7 mouse cellular contexts compared by ENCODE assay signal in genomic region chr14:55113975-55114645, GRCm38 (mm10). TPM values are rescaled to one million over a fixed set of nuclear protein-coding genes. Genes with fewer than 3 reads are reported as not detected.
DNase-seq lines count a peak whose midpoint lies in the region; ATAC-seq and TF ChIP-seq lines count a peak whose summit lies in the region.

No protein-coding gene starts in this region.

- DNase-seq in liver, adult 2 months (ENCODE audit: extremely low read depth, low read depth, low spot score): no peak
- DNase-seq in liver: no peak
- no peak for DNase-seq in brain, embryonic 14.5 days (ENCODE audit: low read depth)
- DNase-seq in embryonic facial prominence, embryonic 14.5 days (ENCODE audit: low spot score): no peak
- no peak for DNase-seq in kidney, postnatal 0 days (ENCODE audit: low spot score)

- H3K4me1 ChIP-seq in liver, adult 2 months (ENCODE audit: control insufficient read depth, insufficient read depth, low read length): no peaks in the 10 kb centered on the region
- H3K4me1 ChIP-seq in embryonic facial prominence, embryonic 14.5 days (ENCODE audit: control insufficient read depth, insufficient read depth, low read length): peaks cover 12% of the 10 kb centered on the region
- peaks cover 16% of the 10 kb centered on the region; the same call in 1 of the 2 replicates for H3K4me1 ChIP-seq in kidney, postnatal 0 days (replicated peaks; ENCODE audit: insufficient read depth, low read length)
- peaks cover 58% of the 10 kb centered on the region for H3K4me1 ChIP-seq in midbrain, embryonic 16.5 days (ENCODE audit: control insufficient read depth, insufficient read depth, low read length)

- no peak overlapping the region for H3K27ac ChIP-seq in liver, adult 2 months (replicated peaks; ENCODE audit: insufficient read depth, low read depth, low read length)
- no peak overlapping the region for H3K27ac ChIP-seq in embryonic facial prominence, embryonic 14.5 days (replicated peaks; ENCODE audit: low read depth, low read length)
- no peak overlapping the region for H3K27ac ChIP-seq in kidney, postnatal 0 days
- peak overlapping the region; percentile 95 for H3K27ac ChIP-seq in midbrain, embryonic 16.5 days (ENCODE audit: low read length)

- peaks cover 24% of the 10 kb centered on the region for H3K27me3 ChIP-seq in liver, adult 2 months (ENCODE audit: control insufficient read depth, insufficient read depth, low read length)
- H3K27me3 ChIP-seq in embryonic facial prominence, embryonic 14.5 days (replicated peaks; ENCODE audit: control insufficient read depth, insufficient read depth, low read length): peaks cover 35% of the 10 kb centered on the region
- H3K27me3 ChIP-seq in kidney, postnatal 0 days (ENCODE audit: insufficient read depth, low read length): peaks cover 34% of the 10 kb centered on the region
- no peaks in the 10 kb centered on the region for H3K27me3 ChIP-seq in midbrain, embryonic 16.5 days (ENCODE audit: control insufficient read depth, insufficient read depth, low read depth, low read length)

- peak; percentile 58 for TF ChIP-seq CTCF in liver, adult 2 months (IDR thresholded peaks at IDR 0.05; ENCODE audit: low read depth, low read length)
- TF ChIP-seq CTCF in brain, embryonic 14.5 days (IDR thresholded peaks at IDR 0.05; ENCODE audit: borderline replicate concordance, extremely low read depth, insufficient read depth, insufficient read length): peak; percentile 37; the same call in 1 of the 2 replicates
- peak; percentile 57 for TF ChIP-seq CTCF in kidney, postnatal 0 days (IDR thresholded peaks at IDR 0.05; ENCODE audit: low read depth)

- no peaks in the 10 kb centered on the region for H3K9me3 ChIP-seq in embryonic facial prominence, embryonic 14.5 days (ENCODE audit: control insufficient read depth, low read length)
- no peaks in the 10 kb centered on the region for H3K9me3 ChIP-seq in kidney, postnatal 0 days (replicated peaks; ENCODE audit: low read length)
- H3K9me3 ChIP-seq in midbrain, embryonic 16.5 days (replicated peaks; ENCODE audit: control insufficient read depth, low read length, poor library complexity, severe bottlenecking): no peaks in the 10 kb centered on the region

- no peaks in the 10 kb centered on the region for H3K79me2 ChIP-seq in liver, adult 2 months (ENCODE audit: control insufficient read depth, insufficient read depth, low read length)

- no peak for TF ChIP-seq POLR2A in liver, adult 2 months (IDR thresholded peaks at IDR 0.05; ENCODE audit: extremely low read depth, insufficient read depth, low read length)
- TF ChIP-seq POLR2A in brain, embryonic 14.5 days (IDR thresholded peaks at IDR 0.05; ENCODE audit: borderline replicate concordance, extremely low read depth, insufficient read depth, insufficient read length, poor library complexity, severe bottlenecking): no peak

- H3K4me2 ChIP-seq in embryonic facial prominence, embryonic 14.5 days (ENCODE audit: low read depth, low read length): peak overlapping the region; percentile 97
- H3K4me2 ChIP-seq in kidney, postnatal 0 days (ENCODE audit: low read length): peak overlapping the region; percentile 99
- H3K4me2 ChIP-seq in midbrain, embryonic 16.5 days (ENCODE audit: low read length): peak overlapping the region; percentile 66

- ATAC-seq in embryonic facial prominence, embryonic 14.5 days (ENCODE audit: low read depth): no peak
- 0 out of 2 replicates have a peak, but pooled peaks have one; percentile 3 for ATAC-seq in kidney, postnatal 0 days (replicated peaks; ENCODE audit: low FRiP score, low read depth)
- ATAC-seq in midbrain, embryonic 16.5 days: no peak
- ATAC-seq in inflammation-experienced regulatory T-cells, adult 6 months: no peak

- 10% methylated on average over 26 of the region's 26 CpGs for WGBS in liver, adult 2 months
- 17% methylated on average over 13 of the region's 26 CpGs for WGBS in embryonic facial prominence, embryonic 14.5 days
- 16% methylated on average over 26 of the region's 26 CpGs for WGBS in kidney, postnatal 0 days
- WGBS in midbrain, embryonic 16.5 days: 12% methylated on average over 26 of the region's 26 CpGs

- H3K36me3 ChIP-seq in liver, adult 2 months (ENCODE audit: control insufficient read depth, insufficient read depth, low read length): no peaks in the 10 kb centered on the region
- H3K36me3 ChIP-seq in embryonic facial prominence, embryonic 14.5 days (ENCODE audit: control insufficient read depth, insufficient read depth, low read length): no peaks in the 10 kb centered on the region
- no peaks in the 10 kb centered on the region for H3K36me3 ChIP-seq in kidney, postnatal 0 days (ENCODE audit: insufficient read depth, low read length)
- H3K36me3 ChIP-seq in midbrain, embryonic 16.5 days (ENCODE audit: control insufficient read depth, insufficient read depth, low read length): peaks cover 7% of the 10 kb centered on the region

- H3K9ac ChIP-seq in liver, adult 2 months (ENCODE audit: low read depth, low read length): no peak overlapping the region
- peak overlapping the region; percentile 77 for H3K9ac ChIP-seq in embryonic facial prominence, embryonic 14.5 days (ENCODE audit: low read depth, low read length)
- no peak overlapping the region for H3K9ac ChIP-seq in kidney, postnatal 0 days (ENCODE audit: low read depth, low read length)
- H3K9ac ChIP-seq in midbrain, embryonic 16.5 days (ENCODE audit: low read depth, low read length): peak overlapping the region; percentile 98

- no peak overlapping the region for H3K4me3 ChIP-seq in liver, adult 2 months (ENCODE audit: insufficient read depth, low read depth, low read length)
- peak overlapping the region; percentile 62 for H3K4me3 ChIP-seq in embryonic facial prominence, embryonic 14.5 days (ENCODE audit: low read depth, low read length)
- H3K4me3 ChIP-seq in kidney, postnatal 0 days (replicated peaks; ENCODE audit: low read depth, low read length): peak overlapping the region; percentile 54; the same call in 1 of the 2 replicates
- peak overlapping the region; percentile 90 for H3K4me3 ChIP-seq in midbrain, embryonic 16.5 days (ENCODE audit: low read depth, low read length)

RNA-seq across cellular contexts. Expression of gene Jph4, which starts 2.6 kb away (rescaled TPM):
- total RNA-seq in liver, adult 2 months (2014; rRNA removed): not detected in 2 replicates
- polyA plus RNA-seq in liver, adult 2 months (2012; rRNA removed): not detected in 2 replicates
- polyA plus RNA-seq in brain, embryonic 14.5 days (2012; rRNA removed): 147 and 155 TPM in 2 replicates
- 3.0 and 3.8 TPM in 2 replicates for polyA plus RNA-seq in embryonic facial prominence, embryonic 14.5 days (2014; fragmentation: Nextera tagmentation; extraction: Ambion mirVana)
- 0.30 and 0.34 TPM in 2 replicates for polyA plus RNA-seq in kidney, postnatal 0 days (2015; fragmentation: Nextera tagmentation; extraction: Ambion mirVana)
- polyA plus RNA-seq in midbrain, embryonic 16.5 days (2015; fragmentation: Nextera tagmentation; extraction: Ambion mirVana): 37.3 and 40.3 TPM in 2 replicates
- not detected for polyA plus RNA-seq in inflammation-experienced regulatory T-cells, adult 6 months (2017; shearing (Covaris generic))

RNA-seq across cellular contexts. Expression of gene Ap1g2, which starts 7.7 kb away (rescaled TPM):
- total RNA-seq in liver, adult 2 months (2014; rRNA removed): 4.9 and 5.4 TPM in 2 replicates
- 8.7 and 15.6 TPM in 2 replicates for polyA plus RNA-seq in liver, adult 2 months (2012; rRNA removed)
- polyA plus RNA-seq in brain, embryonic 14.5 days (2012; rRNA removed): 13.6 and 20.6 TPM in 2 replicates
- polyA plus RNA-seq in embryonic facial prominence, embryonic 14.5 days (2014; fragmentation: Nextera tagmentation; extraction: Ambion mirVana): 15.3 and 17.6 TPM in 2 replicates
- polyA plus RNA-seq in kidney, postnatal 0 days (2015; fragmentation: Nextera tagmentation; extraction: Ambion mirVana): 15.8 and 16.8 TPM in 2 replicates
- 9.0 and 9.2 TPM in 2 replicates for polyA plus RNA-seq in midbrain, embryonic 16.5 days (2015; fragmentation: Nextera tagmentation; extraction: Ambion mirVana)
- 100 to 1,000 TPM; 103 to 111 (median 110) TPM for polyA plus RNA-seq in inflammation-experienced regulatory T-cells, adult 6 months (2017; shearing (Covaris generic))

RNA-seq across cellular contexts. Expression of gene Thtpa, which starts 19.5 kb away (rescaled TPM):
- total RNA-seq in liver, adult 2 months (2014; rRNA removed): 14.6 and 15.4 TPM in 2 replicates
- polyA plus RNA-seq in liver, adult 2 months (2012; rRNA removed): 8.7 and 10.9 TPM in 2 replicates
- polyA plus RNA-seq in brain, embryonic 14.5 days (2012; rRNA removed): 13.5 and 18.3 TPM in 2 replicates
- 16.7 and 22.6 TPM in 2 replicates for polyA plus RNA-seq in embryonic facial prominence, embryonic 14.5 days (2014; fragmentation: Nextera tagmentation; extraction: Ambion mirVana)
- polyA plus RNA-seq in kidney, postnatal 0 days (2015; fragmentation: Nextera tagmentation; extraction: Ambion mirVana): 20.8 and 21.6 TPM in 2 replicates
- 37.0 and 38.6 TPM in 2 replicates for polyA plus RNA-seq in midbrain, embryonic 16.5 days (2015; fragmentation: Nextera tagmentation; extraction: Ambion mirVana)
- 10 to 100 TPM in 1 of 3 experiments, 1 to 10 TPM in 2; 7.8 to 12.1 (median 9.3) TPM for polyA plus RNA-seq in inflammation-experienced regulatory T-cells, adult 6 months (2017; shearing (Covaris generic))

RNA-seq across cellular contexts. Expression of gene Zfhx2, which starts 22.0 kb away (rescaled TPM):
- total RNA-seq in liver, adult 2 months (2014; rRNA removed): 1.5 and 1.7 TPM in 2 replicates
- polyA plus RNA-seq in liver, adult 2 months (2012; rRNA removed): 1.4 and 1.7 TPM in 2 replicates
- polyA plus RNA-seq in brain, embryonic 14.5 days (2012; rRNA removed): 10.4 and 34.9 TPM in 2 replicates
- 3.4 and 3.7 TPM in 2 replicates for polyA plus RNA-seq in embryonic facial prominence, embryonic 14.5 days (2014; fragmentation: Nextera tagmentation; extraction: Ambion mirVana)
- polyA plus RNA-seq in kidney, postnatal 0 days (2015; fragmentation: Nextera tagmentation; extraction: Ambion mirVana): 2.0 and 2.4 TPM in 2 replicates
- 25.9 and 34.6 TPM in 2 replicates for polyA plus RNA-seq in midbrain, embryonic 16.5 days (2015; fragmentation: Nextera tagmentation; extraction: Ambion mirVana)
- polyA plus RNA-seq in inflammation-experienced regulatory T-cells, adult 6 months (2017; shearing (Covaris generic)): 1 to 10 TPM; 4.1 to 4.9 (median 4.2) TPM

Comparison
In these comparisons a context has a peak if more than half of its experiments do, and no peak if none do; other contexts are left out.
1. H3K9ac ChIP-seq: peak in embryonic facial prominence, embryonic 14.5 days (single experiment) and midbrain, embryonic 16.5 days (single experiment); none in liver, adult 2 months (single experiment) and kidney, postnatal 0 days (single experiment).
2. Peak in every context shown above with its lines, with median percentiles within 50 percentile points of each other: CTCF ChIP-seq and H3K4me2 ChIP-seq.